Mouse (Mus musculus) heart, adult 2 months (tissue): ENCODE data around the gene Rprd1b.

Source experiments
- CTCF ChIP-seq: fragments of 200-600 bp; IDR thresholded peaks from 2 replicates; pipeline ENCODE4 v1.8.1; 2022; ENCODE audit warnings: antibody characterized with exemption, mild to moderate bottlenecking, moderate library complexity
- POLR2A ChIP-seq: fragments of 200-500 bp; IDR thresholded peaks from 2 replicates; pipeline ENCODE4 v1.6.1; 2011; ENCODE audit warnings: mild to moderate bottlenecking, low read depth, low read length, control low read depth; ENCODE audit not compliant: insufficient read depth

DNA sequence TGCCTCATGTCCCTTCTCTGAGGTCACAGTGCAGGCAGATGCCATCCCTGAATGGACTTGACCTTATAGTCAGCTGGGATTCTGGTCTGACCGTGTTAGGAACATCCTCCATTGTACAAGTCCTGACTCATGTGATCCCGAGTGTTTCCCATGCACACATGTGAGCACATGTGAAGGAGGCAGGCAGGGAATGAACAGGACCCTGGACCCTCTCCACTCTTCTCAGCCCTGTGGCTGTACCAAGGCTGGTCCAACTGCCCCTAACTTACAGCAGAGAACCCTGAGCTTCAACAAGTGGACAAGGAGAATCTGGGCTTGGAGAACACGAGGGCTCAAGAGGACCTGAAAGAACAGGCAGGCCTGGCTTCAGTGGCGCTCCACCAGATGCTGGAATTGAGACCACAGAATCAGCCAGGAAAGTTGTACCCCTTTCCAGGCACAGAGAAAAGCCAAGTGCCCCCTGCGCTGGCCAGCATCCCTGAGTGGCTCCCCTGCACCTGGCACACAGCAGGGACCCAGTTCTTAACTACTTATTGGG, 117.3 kb downstream of the Rprd1b start:
- 0 out of 2 replicates have a peak, but pooled peaks have one; percentile 17 for TF ChIP-seq POLR2A
- TF ChIP-seq CTCF: no peak
